In the genomic region with DNA sequence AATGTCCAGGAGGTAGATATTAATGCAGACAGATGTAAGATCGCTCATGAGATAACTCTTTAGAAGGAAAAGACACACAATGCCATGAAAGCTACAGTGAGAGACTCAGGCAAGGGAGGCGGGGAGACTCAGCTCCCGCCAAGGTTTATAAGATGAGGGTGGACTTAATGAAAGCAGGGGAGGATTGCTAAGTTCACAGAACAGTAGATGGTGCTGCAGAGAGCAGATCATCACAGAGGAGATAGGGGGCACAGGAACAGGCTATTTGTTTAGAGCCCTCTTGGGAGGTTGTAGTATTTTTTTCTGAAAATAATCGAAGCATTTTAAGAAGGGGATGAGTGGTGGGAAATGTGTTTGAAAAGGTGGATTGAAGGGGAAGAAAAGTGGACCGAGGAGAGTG, we compare ENCODE assay signal across 27 mouse cellular contexts.
A peak's percentile ranks its signal among the peaks of the same experiment; 100 is the strongest.
DNase-seq lines count a peak whose midpoint lies in the region; ATAC-seq and TF ChIP-seq lines count a peak whose summit lies in the region.
"Had no signal": no experiment of that assay in that cellular context is flagged by ENCODE, and none has a peak within 500 bp of the region (broad histone marks: within the 10 kb centered on the region; RNA-seq: fewer than 3 reads in every experiment).

No protein-coding gene starts in this region.

- 72% methylated on average over 5 of the region's 5 CpGs for WGBS in hindbrain, postnatal 0 days
- WGBS in hindbrain, embryonic 16.5 days, result 77% methylated on average over 5 of the region's 5 CpGs
- 69% methylated on average over 5 of the region's 5 CpGs for WGBS in midbrain, embryonic 11.5 days
- WGBS in midbrain, embryonic 13.5 days, result 75% methylated on average over 5 of the region's 5 CpGs

- H3K27ac ChIP-seq in hindbrain, postnatal 0 days, result no peak overlapping the region
- H3K27ac ChIP-seq in hindbrain, embryonic 16.5 days (ENCODE audit: low read depth, low read length), result no peak overlapping the region
- H3K27ac ChIP-seq in midbrain, embryonic 11.5 days (ENCODE audit: low read depth, low read length), result no peak overlapping the region
- H3K27ac ChIP-seq in midbrain, embryonic 13.5 days, result no peak overlapping the region
- H3K27ac ChIP-seq in cortical plate, adult 2 months (ENCODE audit: insufficient read depth, low read length), result no peak overlapping the region
- H3K27ac ChIP-seq: embryonic facial prominence, embryonic 10.5 days; embryonic facial prominence, embryonic 13.5 days; forebrain, embryonic 12.5 days; forebrain, embryonic 15.5 days; heart, adult 2 months; heart, embryonic 10.5 days; heart, embryonic 13.5 days; hindbrain, embryonic 12.5 days; hindbrain, embryonic 15.5 days had no signal

- no peaks in the 10 kb centered on the region for H3K4me1 ChIP-seq in hindbrain, postnatal 0 days (ENCODE audit: insufficient read depth, low read length)
- H3K4me1 ChIP-seq in hindbrain, embryonic 16.5 days (ENCODE audit: control insufficient read depth, insufficient read depth, low read depth, low read length), result no peaks in the 10 kb centered on the region
- H3K4me1 ChIP-seq in midbrain, embryonic 11.5 days (ENCODE audit: control insufficient read depth, insufficient read depth, low read length), result no peaks in the 10 kb centered on the region
- no peaks in the 10 kb centered on the region for H3K4me1 ChIP-seq in midbrain, embryonic 13.5 days (replicated peaks)
- H3K4me1 ChIP-seq in cortical plate, adult 2 months (ENCODE audit: control insufficient read depth, insufficient read depth, low read length), result no peaks in the 10 kb centered on the region
- H3K4me1 ChIP-seq: embryonic facial prominence, embryonic 10.5 days; embryonic facial prominence, embryonic 13.5 days; forebrain, embryonic 12.5 days; forebrain, embryonic 15.5 days; heart, embryonic 10.5 days; heart, embryonic 13.5 days; hindbrain, embryonic 12.5 days; hindbrain, embryonic 15.5 days had no signal

- H3K9ac ChIP-seq in hindbrain, postnatal 0 days (replicated peaks; ENCODE audit: low read length), result no peak overlapping the region
- no peak overlapping the region for H3K9ac ChIP-seq in hindbrain, embryonic 16.5 days (ENCODE audit: low read depth, low read length)
- no peak overlapping the region for H3K9ac ChIP-seq in midbrain, embryonic 11.5 days (ENCODE audit: low read length)
- H3K9ac ChIP-seq in midbrain, embryonic 13.5 days (replicated peaks), result no peak overlapping the region
- H3K9ac ChIP-seq: embryonic facial prominence, embryonic 13.5 days; forebrain, embryonic 12.5 days; forebrain, embryonic 15.5 days; heart, embryonic 13.5 days; hindbrain, embryonic 12.5 days; hindbrain, embryonic 15.5 days had no signal

- peak; percentile 31 for DNase-seq in hindbrain, postnatal 0 days (ENCODE audit: low spot score)
- DNase-seq in midbrain, embryonic 11.5 days (ENCODE audit: low spot score, missing footprints), result peak; percentile 33
- peak; percentile 64 for DNase-seq in brain, adult 2 months (ENCODE audit: low read depth, low spot score)
- no peak for DNase-seq in liver
- DNase-seq: adrenal gland, adult 2 months; adrenal gland, postnatal 14 days; cerebellum, adult 2 months; cerebellum, adult 9-11 months; cerebellum, postnatal 25 days; embryo, embryonic 11 days; gastrocnemius, postnatal 25 days; heart, adult 2 months; heart, postnatal 14 days had no signal

- H3K36me3 ChIP-seq in hindbrain, postnatal 0 days (ENCODE audit: insufficient read depth, low read length), result no peaks in the 10 kb centered on the region
- no peaks in the 10 kb centered on the region for H3K36me3 ChIP-seq in hindbrain, embryonic 16.5 days (ENCODE audit: control insufficient read depth, insufficient read depth, low read length)
- H3K36me3 ChIP-seq in midbrain, embryonic 11.5 days (ENCODE audit: control insufficient read depth, insufficient read depth, low read length), result no peaks in the 10 kb centered on the region
- no peaks in the 10 kb centered on the region for H3K36me3 ChIP-seq in midbrain, embryonic 13.5 days
- H3K36me3 ChIP-seq: embryonic facial prominence, embryonic 10.5 days; embryonic facial prominence, embryonic 13.5 days; forebrain, embryonic 12.5 days; forebrain, embryonic 15.5 days; heart, embryonic 10.5 days; heart, embryonic 13.5 days; hindbrain, embryonic 12.5 days; hindbrain, embryonic 15.5 days had no signal

- TF ChIP-seq CTCF in hindbrain, postnatal 0 days (IDR thresholded peaks at IDR 0.05; ENCODE audit: low read depth), result peak; percentile 39
- TF ChIP-seq CTCF in cortical plate, adult 2 months (IDR thresholded peaks at IDR 0.05; ENCODE audit: extremely low read depth, insufficient read depth, low read length), result peak; percentile 21; the same call in 1 of the 2 replicates

- TF ChIP-seq POLR2A in cortical plate, adult 2 months (IDR thresholded peaks at IDR 0.05; ENCODE audit: extremely low read depth, insufficient read depth, low read length), result no peak

- H3K4me2 ChIP-seq in hindbrain, postnatal 0 days (ENCODE audit: low read depth, low read length), result no peak overlapping the region
- H3K4me2 ChIP-seq in hindbrain, embryonic 16.5 days (ENCODE audit: low read length), result no peak overlapping the region
- H3K4me2 ChIP-seq in midbrain, embryonic 11.5 days, result no peak overlapping the region
- H3K4me2 ChIP-seq in midbrain, embryonic 13.5 days (replicated peaks), result no peak overlapping the region
- H3K4me2 ChIP-seq: embryonic facial prominence, embryonic 13.5 days; forebrain, embryonic 12.5 days; forebrain, embryonic 15.5 days; heart, embryonic 13.5 days; hindbrain, embryonic 12.5 days; hindbrain, embryonic 15.5 days had no signal

- H3K9me3 ChIP-seq in hindbrain, postnatal 0 days (ENCODE audit: low read length), result no peaks in the 10 kb centered on the region
- H3K9me3 ChIP-seq in hindbrain, embryonic 16.5 days (ENCODE audit: control insufficient read depth, low read length), result no peaks in the 10 kb centered on the region
- no peaks in the 10 kb centered on the region for H3K9me3 ChIP-seq in midbrain, embryonic 11.5 days (ENCODE audit: control insufficient read depth, low read length)
- no peaks in the 10 kb centered on the region for H3K9me3 ChIP-seq in midbrain, embryonic 13.5 days
- H3K9me3 ChIP-seq: embryonic facial prominence, embryonic 10.5 days; embryonic facial prominence, embryonic 13.5 days; forebrain, embryonic 12.5 days; forebrain, embryonic 15.5 days; heart, embryonic 10.5 days; heart, embryonic 13.5 days; hindbrain, embryonic 12.5 days; hindbrain, embryonic 15.5 days had no signal

- H3K4me3 ChIP-seq in hindbrain, postnatal 0 days (ENCODE audit: low read length), result no peak overlapping the region
- H3K4me3 ChIP-seq in hindbrain, embryonic 16.5 days (ENCODE audit: low read length), result no peak overlapping the region
- no peak overlapping the region for H3K4me3 ChIP-seq in midbrain, embryonic 11.5 days (ENCODE audit: low read depth, low read length)
- no peak overlapping the region for H3K4me3 ChIP-seq in midbrain, embryonic 13.5 days (replicated peaks)
- H3K4me3 ChIP-seq in cortical plate, adult 2 months (ENCODE audit: insufficient read depth, low read length), result no peak overlapping the region
- H3K4me3 ChIP-seq: embryonic facial prominence, embryonic 10.5 days; embryonic facial prominence, embryonic 13.5 days; erythroblast, embryonic 14.5 days; forebrain, embryonic 12.5 days; forebrain, embryonic 15.5 days; heart, adult 2 months; heart, embryonic 10.5 days; heart, embryonic 13.5 days; hindbrain, embryonic 12.5 days; hindbrain, embryonic 15.5 days had no signal

- no peaks in the 10 kb centered on the region for H3K27me3 ChIP-seq in hindbrain, postnatal 0 days (ENCODE audit: insufficient read depth, low read length)
- H3K27me3 ChIP-seq in hindbrain, embryonic 16.5 days (replicated peaks; ENCODE audit: control insufficient read depth, insufficient read depth, low read length), result no peaks in the 10 kb centered on the region
- H3K27me3 ChIP-seq in midbrain, embryonic 11.5 days (ENCODE audit: control insufficient read depth, insufficient read depth, low read length), result no peaks in the 10 kb centered on the region
- no peaks in the 10 kb centered on the region for H3K27me3 ChIP-seq in midbrain, embryonic 13.5 days
- H3K27me3 ChIP-seq: embryonic facial prominence, embryonic 13.5 days; forebrain, embryonic 12.5 days; forebrain, embryonic 15.5 days; heart, embryonic 13.5 days; hindbrain, embryonic 12.5 days; hindbrain, embryonic 15.5 days had no signal

- ATAC-seq in hindbrain, postnatal 0 days, result no peak
- no peak for ATAC-seq in hindbrain, embryonic 16.5 days
- no peak for ATAC-seq in midbrain, embryonic 11.5 days (ENCODE audit: low FRiP score)
- no peak for ATAC-seq in midbrain, embryonic 13.5 days
- ATAC-seq: CD4-positive, CD25-positive, alpha-beta regulatory T cell, adult 4 months; forebrain, embryonic 15.5 days; inflammation-experienced regulatory T-cells, adult 6 months had no signal
